Mouse (Mus musculus) left cerebral cortex, postnatal 10 days (tissue): ENCODE results near the gene Ccl7. TPM values are rescaled to one million over a fixed set of nuclear protein-coding genes. Genes with fewer than 3 reads are reported as not detected.

Source experiments
- DNase-seq, 2 experiments: peaks; one replicate each; pipeline ENCODE4 v3.0.0; 2021 to 2022; ENCODE audit warnings: low spot score in 2 of 2, mixed read lengths in 1 of 2; ENCODE audit errors: extremely low spot score in 1 of 2
- intact Hi-C: fragments of 180-260 bp; cut with DNase I; formaldehyde crosslinking; loops from one replicate; pipeline ENCODE4 v1.15.1; 2025
- total RNA-seq, 2 experiments: library from RNA; stranded (reverse); gene quantifications; 2 replicates each; pipeline ENCODE4 v1.2.3; 2021

The Ccl7 gene
- total RNA-seq, 2 experiments from 2014 or later = not detected

- intact Hi-C loops = no loop called here
- no peak for DNase-seq
These were observed 13.4 kb upstream of the Ccl7 start for GRCm38 (mm10) chr11:82032136-82032535.

- peak in 1 of 2 experiments; percentile 75 for DNase-seq
- intact Hi-C loops = no loop called here
These were observed 12.7 kb upstream of the Ccl7 start for GRCm38 (mm10) chr11:82032678-82033344.

GRCm38 (mm10) chr11:82034446-82034845, 11.1 kb upstream of the Ccl7 start:
- no peak for DNase-seq
- intact Hi-C loops = no loop called here

GRCm38 (mm10) chr11:82035356-82035755, 10.2 kb upstream of the Ccl7 start, which contains the start of gene Ccl2:
Gene Ccl2 (plus strand): TSS chr11:82035571.
- DNase-seq = peak; percentile 47 to 77
- intact Hi-C loops = no loop called here

GRCm38 (mm10) chr11:82035857-82036256, 9.7 kb upstream of the Ccl7 start:
- DNase-seq = no peak
- intact Hi-C loops = no loop called here

- DNase-seq = no peak
- intact Hi-C loops = no loop called here
These were observed 7.0 kb upstream of the Ccl7 start, which contains the start of gene Gm17268 for GRCm38 (mm10) chr11:82038535-82038934. Gene Gm17268 (minus strand): TSS chr11:82038562.

- intact Hi-C loops = no loop called here
- DNase-seq = no peak
These were observed 6.3 kb upstream of the Ccl7 start for GRCm38 (mm10) chr11:82039132-82039660.

GRCm38 (mm10) chr11:82041671-82042080, 3.8 kb upstream of the Ccl7 start:
- intact Hi-C loops = no loop called here
- DNase-seq = no peak

GRCm38 (mm10) chr11:82047746-82048415, 2.4 kb downstream of the Ccl7 start:
- DNase-seq = peak; percentile 17 to 47
- intact Hi-C loops = loop anchor here (2.0 kb wide), 1 partner anchor 129 kb away; no protein-coding TSS in a partner anchor

- no peak for DNase-seq
- intact Hi-C loops = no loop called here
These were observed 8.3 kb downstream of the Ccl7 start for GRCm38 (mm10) chr11:82053849-82054248.

GRCm38 (mm10) chr11:82057646-82058045, 12.1 kb downstream of the Ccl7 start, which contains the start of gene Ccl11:
Gene Ccl11 (plus strand): TSS chr11:82057823.
- DNase-seq = peak in 1 of 2 experiments; percentile 20
- intact Hi-C loops = no loop called here

GRCm38 (mm10) chr11:82062226-82062625, 16.7 kb downstream of the Ccl7 start:
- no peak for DNase-seq
- intact Hi-C loops = no loop called here

- no peak for DNase-seq
- intact Hi-C loops = no loop called here
These were observed 17.9 kb downstream of the Ccl7 start for GRCm38 (mm10) chr11:82063454-82063853.

GRCm38 (mm10) chr11:82066953-82067571, 21.6 kb downstream of the Ccl7 start:
- intact Hi-C loops = no loop called here

GRCm38 (mm10) chr11:82071076-82071475, 25.6 kb downstream of the Ccl7 start:
- intact Hi-C loops = no loop called here
- DNase-seq = no peak

More at GRCm38 (mm10) chr11:82066953-82067571, 21.6 kb downstream of the Ccl7 start:
- DNase-seq = no peak

GRCm38 (mm10) chr11:82072374-82072773, 26.9 kb downstream of the Ccl7 start:
- DNase-seq = no peak
- intact Hi-C loops = no loop called here

- intact Hi-C loops = no loop called here
- DNase-seq = no peak
These were observed 27.5 kb downstream of the Ccl7 start for GRCm38 (mm10) chr11:82072984-82073383.

GRCm38 (mm10) chr11:82073686-82074085, 28.2 kb downstream of the Ccl7 start:
- no peak for DNase-seq
- intact Hi-C loops = no loop called here

- no peak for DNase-seq
- intact Hi-C loops = no loop called here
These were observed 31.5 kb downstream of the Ccl7 start for GRCm38 (mm10) chr11:82077031-82077430.
